Mouse (Mus musculus) thymus, postnatal 0 days (tissue): Measurements from ENCODE around the gene Rad51b. TPM values are rescaled to one million over a fixed set of nuclear protein-coding genes. Genes with fewer than 3 reads are reported as not detected.

ENCODE experiments used
- DNase-seq: peaks from one replicate; pipeline ENCODE4 v3.0.0-alpha.2; 2015; ENCODE audit warnings: low spot score
- polyA plus RNA-seq: library from polyadenylated mRNA; unstranded; fragments of >200 nt; fragmentation: Nextera tagmentation; extraction: Ambion mirVana; gene quantifications from 2 replicates; pipeline ENCODE4 v1.2.1, GENCODE M21; 2015

Rad51b gene
- polyA plus RNA-seq, 1 experiment from 2014 or later, result 4.8 TPM

- no peak for DNase-seq
Observed at GRCm38 (mm10) chr12:79796823-79797821, 500.0 kb downstream of the Rad51b start.

- DNase-seq, result no peak
Observed at GRCm38 (mm10) chr12:79798488-79798887, 501.4 kb downstream of the Rad51b start.

GRCm38 (mm10) chr12:79799370-79799769, 502.3 kb downstream of the Rad51b start:
- DNase-seq, result no peak

- no peak for DNase-seq
Observed at GRCm38 (mm10) chr12:79803670-79804069, 506.6 kb downstream of the Rad51b start.

- DNase-seq, result no peak
Observed at GRCm38 (mm10) chr12:79804776-79805524, 507.9 kb downstream of the Rad51b start.

- no peak for DNase-seq
Observed at GRCm38 (mm10) chr12:79806990-79807389, 509.9 kb downstream of the Rad51b start.

GRCm38 (mm10) chr12:79807410-79807847, 510.3 kb downstream of the Rad51b start:
- no peak for DNase-seq

- DNase-seq, result no peak
Observed at GRCm38 (mm10) chr12:79807938-79808401, 510.9 kb downstream of the Rad51b start.

- no peak for DNase-seq
Observed at GRCm38 (mm10) chr12:79808426-79809398, 511.6 kb downstream of the Rad51b start.

- DNase-seq, result no peak
Observed at GRCm38 (mm10) chr12:79809518-79809917, 512.4 kb downstream of the Rad51b start.

GRCm38 (mm10) chr12:79812422-79812821, 515.3 kb downstream of the Rad51b start:
- no peak for DNase-seq

GRCm38 (mm10) chr12:79812838-79813563, 515.9 kb downstream of the Rad51b start:
- no peak for DNase-seq

- DNase-seq, result no peak
Observed at GRCm38 (mm10) chr12:79813566-79814305, 516.7 kb downstream of the Rad51b start.

- no peak for DNase-seq
Observed at GRCm38 (mm10) chr12:79814312-79815091, 517.4 kb downstream of the Rad51b start.

GRCm38 (mm10) chr12:79816241-79816640, 519.2 kb downstream of the Rad51b start:
- DNase-seq, result no peak

GRCm38 (mm10) chr12:79820228-79820958, 523.3 kb downstream of the Rad51b start:
- no peak for DNase-seq

GRCm38 (mm10) chr12:79821901-79822300, 524.8 kb downstream of the Rad51b start:
- no peak for DNase-seq

- no peak for DNase-seq
Observed at GRCm38 (mm10) chr12:79822401-79822800, 525.3 kb downstream of the Rad51b start.
